Mouse (Mus musculus): ENCODE results near the gene Mr1.

DNA sequence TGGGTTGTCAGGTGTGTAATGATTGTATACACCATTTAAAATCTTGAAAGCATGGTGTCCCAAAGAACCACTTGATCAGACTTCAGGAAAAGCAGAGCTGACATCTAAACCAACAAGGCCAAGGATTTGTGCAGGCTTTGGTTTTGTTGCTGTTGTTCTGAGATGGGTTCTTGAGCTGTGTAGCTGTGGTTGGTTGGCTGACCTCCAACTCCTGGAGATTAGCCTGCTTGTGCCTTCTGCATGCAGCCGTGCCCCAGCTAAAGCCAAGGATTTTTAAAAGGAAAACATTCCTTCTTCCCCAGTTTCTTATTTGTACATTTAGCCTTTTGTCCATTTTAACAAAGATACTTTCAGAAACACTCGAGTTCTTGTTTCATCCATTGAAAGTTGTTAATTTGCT is 45.1 kb upstream of the Mr1 start:
- TF ChIP-seq CTCF (IDR thresholded peaks at IDR 0.05; ENCODE audit: low read depth, low read length) (no peak), POLR2A (IDR thresholded peaks at IDR 0.05; ENCODE audit: extremely low read depth, insufficient read depth, low read length) (no peak)

All from liver, adult 2 months (tissue).